Mouse (Mus musculus) CH12.LX (cell line): ENCODE results near the gene Eif3b. TPM values are rescaled to one million over a fixed set of nuclear protein-coding genes. Genes with fewer than 3 reads are reported as not detected.

ENCODE experiments used
- DNase-seq: peaks from one replicate; pipeline ENCODE4 v3.0.0-alpha.2; 2013; ENCODE audit errors: extremely low read depth
- H3K27ac ChIP-seq: 2 replicates; pipeline ENCODE4 v1.5.1; 2012; ENCODE audit warnings: low read depth, mild to moderate bottlenecking, control low read depth, moderate library complexity; ENCODE audit not compliant: insufficient read depth
- H3K27me3 ChIP-seq: replicated peaks from 2 replicates; pipeline ENCODE3; 2012; ENCODE audit warnings: inconsistent platforms
- H3K36me3 ChIP-seq, 2 experiments: replicated peaks in 1 of 2; 2 replicates each; pipeline versions ENCODE3 to v1.6.1; 2012; ENCODE audit warnings: inconsistent platforms in 1 of 2, low read length in 1 of 2, mild to moderate bottlenecking in 1 of 2, mixed read lengths in 1 of 2, moderate library complexity in 1 of 2; ENCODE audit not compliant: control insufficient read depth in 1 of 2, insufficient read depth in 1 of 2
- H3K4me1 ChIP-seq, 2 experiments: 2 replicates each; pipeline ENCODE4 v1.6.1; 2012; ENCODE audit warnings: inconsistent platforms in 1 of 2, moderate library complexity in 1 of 2; ENCODE audit not compliant: insufficient read depth in 2 of 2, control insufficient read depth in 1 of 2
- H3K4me2 ChIP-seq: 2 replicates; pipeline ENCODE4 v1.6.1; 2012; ENCODE audit warnings: low read depth, mild to moderate bottlenecking, control low read depth; ENCODE audit not compliant: poor library complexity, insufficient read depth, severe bottlenecking
- H3K4me3 ChIP-seq, 3 experiments: fragments of 150-350 bp in 1 of 3; sonication (generic) in 1 of 3; replicated peaks in 1 of 3; 2 replicates each; pipeline versions ENCODE3 to v1.5.1; 2011 to 2012; ENCODE audit warnings: low read depth in 2 of 3, low read length in 2 of 3, mild to moderate bottlenecking in 2 of 3, moderate library complexity in 2 of 3, control low read depth in 1 of 3, improper control_type of control experiment in 1 of 3, inconsistent platforms in 1 of 3, mixed read lengths in 1 of 3; ENCODE audit not compliant: poor library complexity in 1 of 3
- H3K79me2 ChIP-seq: replicated peaks from 2 replicates; pipeline ENCODE4 v1.6.1; 2012; ENCODE audit warnings: mild to moderate bottlenecking, moderate library complexity; ENCODE audit not compliant: control insufficient read depth, poor library complexity, insufficient read depth, severe bottlenecking; ENCODE audit errors: extremely low read depth
- H3K9ac ChIP-seq: 2 replicates; pipeline ENCODE4 v1.6.1; 2012; ENCODE audit warnings: low read depth, mild to moderate bottlenecking, control low read depth, moderate library complexity; ENCODE audit not compliant: insufficient read depth
- H3K9me3 ChIP-seq: replicated peaks from 2 replicates; pipeline ENCODE3; 2012; ENCODE audit warnings: low read length, inconsistent platforms, mixed read lengths
- BHLHE40 ChIP-seq: IDR thresholded peaks from 2 replicates; pipeline ENCODE4 v1.6.1; 2011; ENCODE audit warnings: mild to moderate bottlenecking, low read depth, low read length, improper control_type of control experiment
- CHD2 ChIP-seq: IDR thresholded peaks from 2 replicates; pipeline ENCODE4 v1.6.1; 2011; ENCODE audit warnings: low read length, improper control_type of control experiment
- CTCF ChIP-seq, 2 experiments: IDR thresholded peaks in 1 of 2; conservative IDR thresholded peaks in 1 of 2; 2 replicates each; pipeline ENCODE4 v1.5.1; 2011 to 2012; ENCODE audit warnings: low read depth in 2 of 2, low read length in 2 of 2, improper control_type of control experiment in 1 of 2, inconsistent platforms in 1 of 2, mild to moderate bottlenecking in 1 of 2, moderate library complexity in 1 of 2
- ELF1 ChIP-seq: IDR thresholded peaks from 2 replicates; pipeline ENCODE4 v1.6.1; 2014; ENCODE audit warnings: low read depth, mild to moderate bottlenecking, inconsistent platforms, low read length, improper control_type of control experiment
- EP300 ChIP-seq: IDR thresholded peaks from 2 replicates; pipeline ENCODE4 v1.6.1; 2011; ENCODE audit warnings: low read length, improper control_type of control experiment
- ETS1 ChIP-seq: conservative IDR thresholded peaks from 2 replicates; pipeline ENCODE4 v1.6.1; 2012; ENCODE audit warnings: low read depth, mild to moderate bottlenecking, inconsistent platforms, low read length, improper control_type of control experiment, moderate library complexity
- HCFC1 ChIP-seq: IDR thresholded peaks from 2 replicates; pipeline ENCODE4 v1.6.1; 2012; ENCODE audit warnings: low read depth, mild to moderate bottlenecking, inconsistent platforms, low read length, improper control_type of control experiment
- IRF4 ChIP-seq: IDR thresholded peaks from 2 replicates; pipeline ENCODE4 v1.6.1; 2014; ENCODE audit warnings: low read depth, mild to moderate bottlenecking, inconsistent platforms, low read length, improper control_type of control experiment
- KAT2A ChIP-seq: IDR thresholded peaks from 2 replicates; pipeline ENCODE4 v1.6.1; 2012; ENCODE audit warnings: low read length, improper control_type of control experiment, inconsistent platforms; ENCODE audit not compliant: insufficient replicate concordance
- MAZ ChIP-seq: IDR thresholded peaks from 2 replicates; pipeline ENCODE4 v1.6.1; 2012; ENCODE audit warnings: low read depth, mild to moderate bottlenecking, inconsistent platforms, low read length, improper control_type of control experiment, moderate library complexity
- MYC ChIP-seq: IDR thresholded peaks from 2 replicates; pipeline ENCODE4 v1.6.1; 2011; ENCODE audit warnings: low read depth, mild to moderate bottlenecking, improper control_type of control experiment, low read length
- NELFE ChIP-seq: IDR thresholded peaks from 2 replicates; pipeline ENCODE4 v1.6.1; 2011; ENCODE audit warnings: low read depth, low read length, improper control_type of control experiment
- RAD21 ChIP-seq: IDR thresholded peaks from 2 replicates; pipeline ENCODE4 v1.6.1; 2011; ENCODE audit warnings: low read depth, mild to moderate bottlenecking, low read length, improper control_type of control experiment, moderate library complexity
- TBP ChIP-seq: conservative IDR thresholded peaks from 2 replicates; pipeline ENCODE4 v1.6.1; 2011; ENCODE audit warnings: low read depth, low read length, improper control_type of control experiment
- TCF12 ChIP-seq: IDR thresholded peaks from 2 replicates; pipeline ENCODE4 v1.6.1; 2014; ENCODE audit warnings: low read depth, mild to moderate bottlenecking, inconsistent platforms, low read length, improper control_type of control experiment
- UBTF ChIP-seq: IDR thresholded peaks from 2 replicates; pipeline ENCODE4 v1.6.1; 2012; ENCODE audit warnings: low read depth, mild to moderate bottlenecking, inconsistent platforms, low read length, improper control_type of control experiment, moderate library complexity
- ZKSCAN1 ChIP-seq: IDR thresholded peaks from 2 replicates; pipeline ENCODE4 v1.6.1; 2012; ENCODE audit warnings: low read depth, inconsistent platforms, low read length, improper control_type of control experiment, borderline replicate concordance
- ZNF384 ChIP-seq: IDR thresholded peaks from 2 replicates; pipeline ENCODE4 v1.6.1; 2012; ENCODE audit warnings: low read depth, low read length, improper control_type of control experiment, inconsistent platforms
- dilution Hi-C: fragments of 300-500 bp; cut with MboI; formaldehyde crosslinking; loops from 2 replicates; pipeline ENCODE4 v1.14.3; 2020; ENCODE audit warnings: low sequenced_read_pairs; ENCODE audit not compliant: extremely low pct_unique_long_range_greater_than_20kb, extremely low pct_ligation_motif_present
- in situ Hi-C: fragments of 300-500 bp; cut with MboI; formaldehyde crosslinking; loops from 3 replicates; pipeline ENCODE4 v1.14.3; 2019; ENCODE audit warnings: low sequenced_read_pairs, low pct_ligation_motif_present, low pct_unique_long_range_greater_than_20kb, mixed read lengths
- polyA plus RNA-seq: library from polyadenylated mRNA; unstranded; fragments of >175 nt; gene quantifications from 2 replicates; pipeline ENCODE4 v1.2.1, GENCODE M21; 2012; ENCODE audit warnings: low read depth; ENCODE audit not compliant: insufficient read length
- total RNA-seq, 2 experiments: library from RNA; depleted of rRNA; stranded (reverse); fragments of 300-350 nt in 1 of 2; fragments of >200 nt in 1 of 2; gene quantifications; 2 replicates each; pipeline ENCODE4 v1.2.3; 2012 to 2014

Gene Eif3b
- total and polyA plus RNA-seq, 3 experiments: 79.5 to 521 (median 218) TPM

GRCm38 (mm10) chr5:140382688-140383087, 36.4 kb upstream of the Eif3b start:
- Histone ChIP-seq H3K27ac (peak overlapping the region; percentile 45; the same call in 1 of the 2 replicates), H3K36me3 (peaks cover 0 to 26% of the 10 kb centered on the region in 2 experiments), H3K4me1 (peaks cover 18 to 78% of the 10 kb centered on the region in 2 experiments), H3K4me3 (peak overlapping the region in 2 of 3 experiments; percentile 26 to 30), H3K27me3 (no peaks in the 10 kb centered on the region), H3K9ac (no peak overlapping the region), H3K9me3 (peaks cover 6% of the 10 kb centered on the region), H3K79me2 (peaks cover 2% of the 10 kb centered on the region), H3K4me2 (peak overlapping the region; percentile 61)
- dilution Hi-C loops (no loop called here), in situ Hi-C loops (no loop called here)
- TF ChIP-seq RAD21 (no peak), HCFC1 (no peak), IRF4 (peak; percentile 30; the same call in 1 of the 2 replicates), ETS1 (peak; percentile 40; the same call in 1 of the 2 replicates), BHLHE40 (peak; percentile 40; the same call in 1 of the 2 replicates), EP300 (peak; percentile 69), ZNF384 (no peak), TCF12 (no peak), MAZ (no peak)
- peak; percentile 73 for DNase-seq

- peak; percentile 64 for DNase-seq
- in situ Hi-C loops (no loop called here), dilution Hi-C loops (no loop called here)
- peaks cover 2% of the 10 kb centered on the region for H3K79me2 ChIP-seq
- peaks cover 21 to 73% of the 10 kb centered on the region in 2 experiments for H3K4me1 ChIP-seq
- peaks cover 6% of the 10 kb centered on the region for H3K9me3 ChIP-seq
- H3K9ac ChIP-seq: no peak overlapping the region
- no peaks in the 10 kb centered on the region for H3K27me3 ChIP-seq
- H3K27ac ChIP-seq: peak overlapping the region; percentile 60
- H3K4me3 ChIP-seq: no peak overlapping the region
- peaks cover 0 to 26% of the 10 kb centered on the region in 2 experiments for H3K36me3 ChIP-seq
- no peak overlapping the region for H3K4me2 ChIP-seq
- no peak for TF ChIP-seq MYC
- TF ChIP-seq ZKSCAN1: no peak
- no peak for TF ChIP-seq UBTF
- no peak for TF ChIP-seq CHD2
- TF ChIP-seq BHLHE40: no peak
- TF ChIP-seq CTCF (conservative IDR thresholded peaks at IDR 0.05 in 1 of 2, IDR thresholded peaks at IDR 0.05 in 1 of 2; ENCODE audit: low read depth in 2 of 2, low read length in 2 of 2): no peak
- no peak for TF ChIP-seq ZNF384
- TF ChIP-seq KAT2A: no peak
- TF ChIP-seq ELF1: no peak
- no peak for TF ChIP-seq NELFE
- TF ChIP-seq TBP: no peak
Measured at GRCm38 (mm10) chr5:140383559-140383958, 35.6 kb upstream of the Eif3b start.
